Mouse (Mus musculus) adrenal gland, adult 2 months (tissue): ENCODE results near the gene Fermt3. TPM values are rescaled to one million over a fixed set of nuclear protein-coding genes. Genes with fewer than 3 reads are reported as not detected.

ENCODE experiments used
- DNase-seq: peaks from one replicate; pipeline ENCODE4 v3.0.0; 2021
- polyA plus RNA-seq: library from polyadenylated mRNA; depleted of rRNA; stranded (reverse); fragments of >200 nt; gene quantifications from 2 replicates; pipeline ENCODE4 v1.2.3, GENCODE M21; 2012; rRNA removed
- total RNA-seq, 2 experiments: library from RNA; stranded (reverse); gene quantifications; 2 replicates each; pipeline ENCODE4 v1.2.3; 2021

Fermt3 gene
- total and polyA plus RNA-seq, 3 experiments = 6.7 to 10.8 (median 7.1) TPM

- no peak for DNase-seq
These were observed 46.9 kb downstream of the Fermt3 start for GRCm38 (mm10) chr19:6972247-6972917.

- DNase-seq = no peak
These were observed 47.6 kb downstream of the Fermt3 start for GRCm38 (mm10) chr19:6971644-6972043.

- DNase-seq = peak; percentile 62
These were observed 48.7 kb downstream of the Fermt3 start for GRCm38 (mm10) chr19:6970460-6971085.

- DNase-seq = peak; percentile 89
These were observed 49.4 kb downstream of the Fermt3 start for GRCm38 (mm10) chr19:6969665-6970381.

- DNase-seq = no peak
These were observed 50.0 kb downstream of the Fermt3 start for GRCm38 (mm10) chr19:6969291-6969664.

GRCm38 (mm10) chr19:6968491-6969271 lies 50.6 kb downstream of the Fermt3 start:
- DNase-seq = peak; percentile 56

GRCm38 (mm10) chr19:6956461-6956860 lies 62.8 kb downstream of the Fermt3 start:
- DNase-seq = peak; percentile 36

- DNase-seq = peak; percentile 9
These were observed 63.8 kb downstream of the Fermt3 start for GRCm38 (mm10) chr19:6955424-6955823.

- peak; percentile 61 for DNase-seq
These were observed 65.2 kb downstream of the Fermt3 start for GRCm38 (mm10) chr19:6954046-6954445.

- peak; percentile 90 for DNase-seq
These were observed 66.6 kb downstream of the Fermt3 start for GRCm38 (mm10) chr19:6952712-6953037.

GRCm38 (mm10) chr19:6951994-6952711 lies 67.1 kb downstream of the Fermt3 start:
- DNase-seq = peak; percentile 94

- DNase-seq = peak; percentile 98
These were observed 67.8 kb downstream of the Fermt3 start for GRCm38 (mm10) chr19:6951381-6951968.

GRCm38 (mm10) chr19:6950613-6951153 lies 68.6 kb downstream of the Fermt3 start:
- peak; percentile 82 for DNase-seq

- no peak for DNase-seq
These were observed 69.3 kb downstream of the Fermt3 start for GRCm38 (mm10) chr19:6949951-6950350.

GRCm38 (mm10) chr19:6949532-6949931 lies 69.7 kb downstream of the Fermt3 start:
- DNase-seq = no peak

Other genes starting within 250 kb of the Fermt3 start
- gene Rps6ka4, start 178.8 kb downstream of the Fermt3 start, total RNA-seq = 10 to 100 TPM; 18.1 to 32.3 TPM
- gene Rps6ka4, start 178.8 kb downstream of the Fermt3 start, polyA plus RNA-seq = 48.2 and 49.8 TPM in 2 replicates
- 1 to 10 TPM; 1.9 to 2.1 TPM for gene Ccdc88b, start 161.3 kb downstream of the Fermt3 start, total RNA-seq
- gene Ccdc88b, start 161.3 kb downstream of the Fermt3 start, polyA plus RNA-seq = 3.2 and 4.3 TPM in 2 replicates
- gene Trmt112, start 109.8 kb downstream of the Fermt3 start, total RNA-seq = 100 to 1,000 TPM; 103 to 118 TPM
- gene Trmt112, start 109.8 kb downstream of the Fermt3 start, polyA plus RNA-seq = 197 and 206 TPM in 2 replicates
- gene Prdx5, start 109.4 kb downstream of the Fermt3 start, total RNA-seq = 100 to 1,000 TPM; 297 to 298 TPM
- gene Prdx5, start 109.4 kb downstream of the Fermt3 start, polyA plus RNA-seq = 90.2 and 91.2 TPM in 2 replicates
- 10 to 100 TPM; 29.3 to 62.8 TPM for gene Esrra, start 97.7 kb downstream of the Fermt3 start, total RNA-seq
- gene Esrra, start 97.7 kb downstream of the Fermt3 start, polyA plus RNA-seq = 67.6 and 87.7 TPM in 2 replicates
- gene Catsperz, start 94.1 kb downstream of the Fermt3 start, total RNA-seq = under 1 TPM in 1 of 2 experiments, not detected in 1; 0.58 TPM
- not detected in 2 replicates for gene Catsperz, start 94.1 kb downstream of the Fermt3 start, polyA plus RNA-seq
- gene Kcnk4, start 85.0 kb downstream of the Fermt3 start, total RNA-seq = under 1 TPM in 1 of 2 experiments, not detected in 1; 0.31 TPM
- 0.06 TPM in 1 of 2 replicates, not detected in the other for gene Kcnk4, start 85.0 kb downstream of the Fermt3 start, polyA plus RNA-seq
- 10 to 100 TPM; 44.7 to 58.7 TPM for gene Bad, start 77.6 kb downstream of the Fermt3 start, total RNA-seq
- 91.2 and 102 TPM in 2 replicates for gene Bad, start 77.6 kb downstream of the Fermt3 start, polyA plus RNA-seq
- gene Gpr137, start 77.0 kb downstream of the Fermt3 start, total RNA-seq = 10 to 100 TPM; 47.9 to 51.5 TPM
- gene Gpr137, start 77.0 kb downstream of the Fermt3 start, polyA plus RNA-seq = 202 and 223 TPM in 2 replicates
- 100 to 1,000 TPM; 123 to 288 TPM for gene Ppp1r14b, start 44.5 kb downstream of the Fermt3 start, total RNA-seq
- 156 and 181 TPM in 2 replicates for gene Ppp1r14b, start 44.5 kb downstream of the Fermt3 start, polyA plus RNA-seq
- gene Plcb3, start 43.0 kb downstream of the Fermt3 start, total RNA-seq = 10 to 100 TPM; 34.1 to 47.8 TPM
- 69.1 and 87.1 TPM in 2 replicates for gene Plcb3, start 43.0 kb downstream of the Fermt3 start, polyA plus RNA-seq
- gene Fkbp2, start 39.0 kb downstream of the Fermt3 start, total RNA-seq = 100 to 1,000 TPM; 110 to 119 TPM
- gene Fkbp2, start 39.0 kb downstream of the Fermt3 start, polyA plus RNA-seq = 31.3 and 35.4 TPM in 2 replicates
- gene Vegfb, start 31.8 kb downstream of the Fermt3 start, total RNA-seq = 100 to 1,000 TPM; 109 to 131 TPM
- gene Vegfb, start 31.8 kb downstream of the Fermt3 start, polyA plus RNA-seq = 149 and 263 TPM in 2 replicates
- 10 to 100 TPM; 42.6 to 50.7 TPM for gene Dnajc4, start 26.9 kb downstream of the Fermt3 start, total RNA-seq
- 43.0 and 47.5 TPM in 2 replicates for gene Dnajc4, start 26.9 kb downstream of the Fermt3 start, polyA plus RNA-seq
- gene Nudt22, start 23.4 kb downstream of the Fermt3 start, total RNA-seq = 10 to 100 TPM; 28.3 to 40.7 TPM
- 122 and 130 TPM in 2 replicates for gene Nudt22, start 23.4 kb downstream of the Fermt3 start, polyA plus RNA-seq
- gene Trpt1, start 23.3 kb downstream of the Fermt3 start, total RNA-seq = 10 to 100 TPM; 11.5 to 16.3 TPM
- 18.1 and 20.3 TPM in 2 replicates for gene Trpt1, start 23.3 kb downstream of the Fermt3 start, polyA plus RNA-seq
- gene Stip1, start 20.5 kb upstream of the Fermt3 start, total RNA-seq = 100 to 1,000 TPM; 175 to 323 TPM
- 22.8 and 43.0 TPM in 2 replicates for gene Stip1, start 20.5 kb upstream of the Fermt3 start, polyA plus RNA-seq
- 10 to 100 TPM; 56.4 to 65.1 TPM for gene Macrod1, start 37.3 kb upstream of the Fermt3 start, total RNA-seq
- gene Macrod1, start 37.3 kb upstream of the Fermt3 start, polyA plus RNA-seq = 134 and 138 TPM in 2 replicates
- gene Flrt1, start 86.3 kb upstream of the Fermt3 start, total RNA-seq = 1 to 10 TPM; 2.1 to 9.2 TPM
- 0.79 and 2.9 TPM in 2 replicates for gene Flrt1, start 86.3 kb upstream of the Fermt3 start, polyA plus RNA-seq
- 100 to 1,000 TPM; 130 to 138 TPM for gene Otub1, start 186.8 kb upstream of the Fermt3 start, total RNA-seq
- 139 and 141 TPM in 2 replicates for gene Otub1, start 186.8 kb upstream of the Fermt3 start, polyA plus RNA-seq
- gene Cox8a, start 198.1 kb upstream of the Fermt3 start, total RNA-seq = 1,000 to 10,000 TPM; 1,087 to 1,191 TPM
- gene Cox8a, start 198.1 kb upstream of the Fermt3 start, polyA plus RNA-seq = 2,774 and 3,841 TPM in 2 replicates
- gene Naa40, start 221.7 kb upstream of the Fermt3 start, total RNA-seq = 10 to 100 TPM; 18.5 to 19.9 TPM
- 18.0 and 19.9 TPM in 2 replicates for gene Naa40, start 221.7 kb upstream of the Fermt3 start, polyA plus RNA-seq
- gene Rcor2, start 247.9 kb upstream of the Fermt3 start, total RNA-seq = 1 to 10 TPM; 1.9 to 6.3 TPM
- 4.7 and 7.4 TPM in 2 replicates for gene Rcor2, start 247.9 kb upstream of the Fermt3 start, polyA plus RNA-seq